Mouse (Mus musculus) adrenal gland, adult (tissue): ENCODE measurements around the gene Taf1c.

ENCODE experiments used
- DNase-seq, 2 experiments: peaks; one replicate each; pipeline ENCODE4 v3.0.0; 2022 to 2023; ENCODE audit warnings: low spot score in 1 of 2; ENCODE audit not compliant: inconsistent age in 2 of 2

Gene Taf1c

DNA sequence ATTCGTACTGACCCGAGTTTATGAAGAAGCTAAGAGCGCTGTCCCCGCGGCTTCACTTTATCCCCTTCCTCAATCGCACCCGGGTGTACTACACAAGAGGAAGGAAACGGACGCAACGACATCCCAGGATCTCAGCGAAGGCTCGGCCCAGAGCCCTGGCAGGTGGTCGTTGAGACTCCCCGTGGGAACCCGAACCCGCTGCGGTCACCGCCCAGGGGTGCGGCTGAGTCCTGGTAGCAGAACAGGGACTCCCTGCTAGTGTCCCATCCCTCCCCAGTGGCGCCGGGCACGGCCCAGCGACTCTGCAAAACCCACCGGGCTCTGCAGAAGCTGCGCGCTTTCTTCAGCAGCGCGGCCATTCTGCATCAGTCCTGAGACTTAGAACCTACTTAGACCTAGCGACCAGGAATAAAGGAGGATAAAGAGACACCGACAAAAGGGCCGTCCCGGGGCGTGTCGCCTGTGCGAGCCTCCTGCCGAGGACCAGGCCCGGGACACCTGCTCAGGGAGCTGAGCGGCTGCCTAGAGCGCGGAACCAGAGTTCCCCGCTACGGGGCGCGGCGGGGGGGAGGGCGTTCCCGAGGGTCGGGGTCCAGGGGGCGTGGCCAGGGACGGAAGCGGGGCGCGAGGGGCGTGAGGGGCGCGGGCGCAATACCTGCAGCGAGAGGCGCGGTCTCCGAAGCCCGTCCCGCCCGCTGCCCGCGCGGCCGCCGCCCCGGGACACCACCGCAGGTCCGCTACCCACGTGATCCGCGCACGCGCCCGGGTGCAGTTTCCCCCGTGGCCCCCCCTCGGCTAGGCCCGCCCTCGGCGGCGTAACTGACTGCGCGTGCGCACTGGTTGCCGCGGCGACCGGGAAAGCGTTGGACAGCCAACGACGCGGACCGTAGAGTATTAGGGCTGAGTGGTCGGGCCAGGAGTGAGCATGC, 30.3 kb downstream of the Taf1c start, which contains the start of the genes Hsdl1 and Dnaaf1:
Gene Hsdl1, minus strand, starts transcription at position 747 of the 929 bp plus-strand sequence.
Gene Dnaaf1, plus strand, starts transcription at position 799 of the 929 bp plus-strand sequence.
- DNase-seq = peak; percentile 97 to 99

DNA sequence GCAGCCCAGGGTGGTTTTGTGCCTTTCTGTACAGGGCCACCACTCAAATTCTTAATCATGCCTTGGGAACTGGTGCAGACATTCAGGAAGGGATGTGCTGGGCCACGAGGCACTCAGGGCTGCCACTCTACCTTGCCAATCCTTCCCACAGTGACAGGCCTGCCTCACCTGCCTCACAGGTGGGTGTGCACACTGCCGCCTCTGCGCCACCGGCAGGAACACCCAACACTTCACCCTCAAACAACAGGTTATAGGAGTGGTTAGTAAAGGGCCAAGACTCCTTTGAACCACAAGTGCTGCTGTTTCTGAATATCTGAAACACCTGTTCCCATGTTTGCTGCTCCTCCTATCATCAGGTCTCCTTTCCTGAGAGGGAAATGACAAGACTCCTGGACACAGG, 32.6 kb downstream of the Taf1c start:
- no peak for DNase-seq

DNA sequence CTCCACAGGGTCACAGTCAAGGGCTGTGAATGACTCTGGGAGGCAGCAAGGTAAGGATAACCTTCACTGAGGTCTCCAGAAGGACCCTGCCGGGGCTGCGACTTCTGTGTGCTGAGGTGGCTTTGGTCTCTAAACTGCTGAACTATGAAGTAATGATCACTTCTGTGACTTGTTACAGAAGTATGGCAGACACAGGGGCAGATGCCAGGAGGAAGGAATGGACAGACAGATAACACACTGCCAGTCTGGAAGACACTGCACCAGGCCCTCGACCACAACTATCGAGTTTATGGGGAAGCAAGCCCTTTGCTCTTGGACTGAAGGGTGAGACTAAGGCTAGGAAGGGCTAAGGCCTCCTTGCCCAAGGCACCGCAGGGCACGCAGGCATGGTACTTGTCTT, 33.9 kb downstream of the Taf1c start:
- DNase-seq = peak in 1 of 2 experiments; percentile 51

DNA sequence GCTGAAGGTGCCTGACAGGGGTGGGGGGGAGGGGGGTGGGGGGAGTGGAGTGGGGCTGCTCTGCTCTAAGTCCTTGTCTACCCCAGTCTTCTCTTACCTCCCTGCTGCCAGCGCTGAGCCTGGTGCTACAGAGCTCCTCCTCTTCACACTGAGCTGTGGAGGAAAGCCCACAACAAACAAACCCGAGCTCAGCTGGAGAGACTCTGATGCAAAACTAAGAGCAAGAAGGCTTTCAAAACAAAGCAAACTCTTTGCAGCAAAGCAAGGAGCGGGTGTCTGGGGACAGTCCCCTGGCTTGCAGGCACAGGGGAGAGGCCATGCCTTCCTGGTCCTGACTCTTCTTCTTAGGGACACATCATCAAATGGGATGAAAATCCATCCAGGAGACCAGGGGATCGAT, 35.1 kb downstream of the Taf1c start:
- no peak for DNase-seq

DNA sequence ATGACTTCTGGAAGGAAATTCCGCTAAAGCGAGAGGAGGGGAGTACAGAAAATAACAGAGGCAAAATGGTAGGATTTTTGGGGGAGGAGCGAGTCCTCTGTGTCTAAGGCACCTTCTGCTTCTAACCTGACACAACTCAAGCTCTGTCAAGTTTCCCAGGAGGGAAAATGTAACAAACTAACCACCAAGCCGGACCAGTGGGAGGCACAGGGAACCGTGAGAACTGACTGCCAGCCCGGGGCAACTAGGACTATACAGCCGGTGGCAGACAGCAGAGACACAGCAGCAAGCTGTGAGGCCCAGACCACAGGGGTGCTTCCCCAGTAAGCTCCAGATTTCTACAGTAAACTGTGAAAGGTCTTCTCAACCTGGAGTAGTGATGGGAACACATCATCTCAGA, 36.1 kb downstream of the Taf1c start:
- no peak for DNase-seq

DNA sequence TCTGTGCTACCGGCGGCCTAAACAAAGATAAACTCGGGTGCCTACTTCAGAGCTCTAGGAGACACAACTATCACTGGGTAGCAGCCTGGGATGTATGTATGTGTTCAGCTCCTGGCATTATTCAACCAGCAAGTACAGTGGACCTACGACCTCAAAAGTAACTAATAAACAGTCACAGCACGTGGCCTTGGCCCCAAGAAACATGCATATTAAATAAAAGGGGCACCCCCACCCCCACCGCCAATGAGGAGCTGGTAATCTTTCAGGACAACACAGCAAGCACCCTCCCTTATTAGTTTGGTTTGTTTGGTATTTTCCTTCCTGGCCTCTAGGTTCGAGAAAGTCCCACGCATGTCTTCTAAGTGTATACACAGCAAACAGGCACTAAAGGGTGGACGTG, 36.8 kb downstream of the Taf1c start:
- no peak for DNase-seq

DNA sequence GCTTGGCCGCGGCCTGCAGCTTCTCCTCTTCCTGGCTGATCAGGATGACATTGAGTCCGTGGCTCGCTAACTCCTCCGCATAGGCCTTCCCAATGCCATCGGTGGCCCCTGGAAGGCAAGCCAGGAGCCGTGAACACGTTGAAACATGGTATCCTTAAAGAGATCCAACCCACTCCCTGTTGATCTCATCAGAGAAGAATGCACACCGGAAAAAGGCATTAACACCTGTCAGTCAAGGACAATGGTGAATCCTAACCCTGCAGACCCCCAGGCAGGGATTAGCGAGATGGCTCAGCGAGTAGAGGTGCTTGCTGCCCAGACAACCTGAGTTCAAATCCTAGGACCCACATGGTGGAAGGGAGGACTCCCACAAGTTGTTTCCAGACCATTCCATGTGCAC, 38.7 kb downstream of the Taf1c start:
- no peak for DNase-seq

DNA sequence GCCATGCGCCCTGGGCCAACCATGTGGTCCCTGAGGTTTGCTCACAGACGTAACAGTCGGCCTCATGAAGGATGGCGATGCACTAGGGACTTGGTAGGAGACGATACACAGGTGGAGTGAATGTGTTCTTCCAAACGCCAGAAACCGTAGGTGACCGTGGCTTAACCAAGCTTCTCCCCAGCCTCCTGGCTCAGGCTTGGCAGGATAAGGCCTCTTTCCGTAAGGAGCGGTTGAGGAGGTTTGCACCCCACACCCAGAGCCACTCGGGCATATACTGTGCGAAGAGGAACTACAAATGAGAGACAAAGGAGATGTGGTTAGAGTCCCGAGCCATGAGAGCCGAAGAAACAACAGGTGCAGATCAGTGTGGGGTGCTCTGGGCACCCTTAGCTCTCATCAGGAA, 41.2 kb downstream of the Taf1c start:
- DNase-seq = no peak

DNA sequence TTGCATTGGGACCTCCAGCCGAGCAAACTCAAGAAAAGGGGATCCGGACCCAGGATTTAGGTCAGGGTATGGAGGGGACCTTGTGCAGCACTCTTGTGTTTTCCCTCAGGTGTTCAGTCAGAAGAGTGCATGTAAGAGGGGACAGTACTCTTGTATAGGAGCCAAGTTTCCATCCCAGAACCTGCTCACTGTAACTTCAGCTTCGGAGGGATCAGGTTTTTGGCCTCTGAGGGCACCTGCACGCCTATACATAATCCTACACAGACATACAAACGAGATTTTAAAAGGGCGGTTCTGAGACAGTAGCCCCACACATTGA, 45.7 kb downstream of the Taf1c start:
- no peak for DNase-seq

DNA sequence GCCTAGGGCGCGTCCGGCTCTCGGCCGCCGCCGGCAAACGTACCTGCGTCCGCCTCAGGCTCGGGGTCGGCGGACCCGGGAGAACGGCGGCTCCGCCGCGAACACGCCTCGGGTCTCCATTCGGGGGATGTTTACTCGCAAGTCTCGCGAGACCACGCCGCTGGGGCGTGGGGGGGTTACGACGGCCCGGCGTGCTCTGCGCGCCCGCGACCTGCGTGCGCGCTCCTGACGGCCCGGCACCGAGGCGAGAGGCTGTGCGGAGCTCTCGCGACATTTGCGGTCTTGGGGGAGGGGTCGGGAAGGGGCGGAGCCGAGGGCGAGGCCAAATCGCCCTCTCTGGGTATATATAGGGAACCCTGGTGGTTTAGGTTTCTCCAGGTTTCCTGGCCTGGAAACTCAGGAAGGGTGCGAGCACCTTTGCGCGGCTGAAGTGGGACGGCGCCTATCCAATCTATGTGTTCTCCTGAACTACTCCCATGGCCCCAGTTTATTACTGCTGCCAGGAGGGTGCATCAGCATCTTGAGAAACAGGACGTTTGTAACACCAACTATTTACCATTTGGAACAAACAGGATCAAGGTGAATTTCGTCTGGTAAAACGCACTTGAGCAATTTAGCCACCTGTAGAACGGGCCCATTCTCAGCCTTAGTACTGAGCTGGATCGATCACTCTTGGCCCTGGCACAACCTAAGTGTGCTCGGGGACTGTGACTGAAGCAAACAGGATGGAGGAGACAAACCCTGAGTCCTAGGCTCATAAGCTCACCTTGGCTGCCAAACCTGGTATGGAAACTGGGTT, 46.2 kb downstream of the Taf1c start, which contains the start of gene Mbtps1:
Gene Mbtps1, minus strand, starts transcription at position 133 of the 799 bp plus-strand sequence.
- DNase-seq = peak; percentile 99 to 100

DNA sequence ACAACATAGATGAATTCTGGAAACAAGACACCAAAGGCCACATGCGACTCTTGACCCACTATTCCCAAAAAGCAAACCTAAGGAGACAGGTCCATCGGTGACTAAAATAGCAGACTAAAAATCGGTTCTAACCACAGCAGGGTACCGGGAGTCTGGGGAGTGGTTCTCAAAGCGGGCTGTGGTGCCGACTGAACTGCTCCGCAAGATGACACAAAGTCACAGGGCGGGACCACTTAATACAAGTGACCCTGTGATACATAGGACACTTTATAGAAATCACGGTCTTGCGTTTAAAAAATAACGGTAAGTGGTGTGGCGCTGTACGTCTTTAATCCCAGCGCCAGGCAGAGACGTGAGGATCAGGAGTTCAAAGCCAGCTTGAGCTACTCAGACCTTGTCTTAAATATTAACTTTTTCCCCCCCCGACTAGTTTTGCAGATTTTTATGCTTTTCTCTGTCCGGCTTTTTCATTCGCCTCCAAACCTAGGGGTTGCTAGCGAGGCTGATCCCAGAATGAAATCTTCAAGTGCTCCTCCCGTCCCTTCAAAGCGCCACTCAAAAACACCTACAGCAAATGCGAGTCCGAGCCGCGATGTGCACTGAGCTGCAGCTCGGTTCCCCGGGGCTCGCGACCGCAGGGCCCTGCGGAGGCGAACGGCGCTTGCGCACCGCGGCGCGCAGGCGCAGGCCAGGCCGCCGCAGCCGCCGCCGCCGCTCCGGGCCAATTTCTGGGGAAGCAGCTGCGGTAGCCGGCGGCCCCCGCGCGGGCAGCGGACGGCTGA, 47.0 kb downstream of the Taf1c start:
- peak in 1 of 2 experiments; percentile 65 for DNase-seq

DNA sequence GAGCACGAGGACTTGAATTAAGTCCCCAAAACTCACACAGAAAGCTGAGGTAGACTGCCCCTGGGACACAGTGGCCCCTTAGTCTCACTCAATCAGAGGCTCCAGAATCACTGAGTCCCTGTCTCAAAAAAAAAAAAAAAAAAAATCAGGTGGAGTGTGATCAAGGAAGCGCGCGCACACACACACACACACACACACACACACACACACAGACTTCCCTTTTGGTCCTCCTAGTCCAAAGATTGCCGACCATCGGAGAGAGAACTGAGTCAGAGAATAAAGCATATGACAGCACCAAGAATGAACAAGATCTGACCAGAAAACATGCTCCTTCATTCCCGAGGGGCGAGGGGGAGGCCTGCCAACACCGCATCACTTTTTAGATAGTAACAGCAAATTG, 47.9 kb downstream of the Taf1c start:
- DNase-seq = no peak

DNA sequence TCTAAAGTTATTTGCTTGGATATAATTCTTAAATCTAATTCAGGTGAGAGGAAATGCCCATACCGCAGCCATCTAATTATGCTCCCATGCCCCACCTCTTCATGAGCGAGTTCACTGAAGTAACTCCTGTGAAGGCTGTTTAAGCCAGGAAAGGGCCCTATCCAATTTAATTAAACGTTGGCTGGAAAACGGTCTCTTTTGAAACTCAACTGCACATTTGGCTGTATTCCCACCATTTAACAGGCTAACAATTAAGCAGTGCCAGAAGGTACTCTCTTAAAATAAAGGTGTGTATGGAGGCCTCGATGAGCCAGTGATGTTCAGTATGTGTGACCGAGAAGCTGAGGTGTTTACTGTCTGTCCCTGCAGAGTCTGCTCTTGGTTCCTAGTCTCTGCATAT, 49.2 kb downstream of the Taf1c start:
- DNase-seq = no peak

DNA sequence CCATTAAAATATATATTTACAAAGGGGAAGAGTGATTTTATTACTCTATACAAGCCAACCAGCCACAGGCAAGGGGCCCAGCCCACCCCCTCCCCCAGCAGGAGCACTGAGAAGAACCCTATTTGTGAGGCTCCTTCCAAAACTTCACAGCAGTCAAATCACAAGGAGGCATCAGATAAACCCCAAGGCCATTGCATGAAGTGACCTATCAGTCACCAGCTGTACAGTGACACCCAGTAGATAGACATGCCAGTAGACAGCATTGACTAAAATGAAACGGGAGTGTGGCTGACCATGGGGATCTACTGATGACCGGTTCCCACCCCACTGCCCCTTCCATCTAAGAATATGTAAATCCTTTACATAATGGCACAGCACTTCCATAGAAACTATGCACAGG, 52.1 kb downstream of the Taf1c start:
- peak in 1 of 2 experiments; percentile 57 for DNase-seq

DNA sequence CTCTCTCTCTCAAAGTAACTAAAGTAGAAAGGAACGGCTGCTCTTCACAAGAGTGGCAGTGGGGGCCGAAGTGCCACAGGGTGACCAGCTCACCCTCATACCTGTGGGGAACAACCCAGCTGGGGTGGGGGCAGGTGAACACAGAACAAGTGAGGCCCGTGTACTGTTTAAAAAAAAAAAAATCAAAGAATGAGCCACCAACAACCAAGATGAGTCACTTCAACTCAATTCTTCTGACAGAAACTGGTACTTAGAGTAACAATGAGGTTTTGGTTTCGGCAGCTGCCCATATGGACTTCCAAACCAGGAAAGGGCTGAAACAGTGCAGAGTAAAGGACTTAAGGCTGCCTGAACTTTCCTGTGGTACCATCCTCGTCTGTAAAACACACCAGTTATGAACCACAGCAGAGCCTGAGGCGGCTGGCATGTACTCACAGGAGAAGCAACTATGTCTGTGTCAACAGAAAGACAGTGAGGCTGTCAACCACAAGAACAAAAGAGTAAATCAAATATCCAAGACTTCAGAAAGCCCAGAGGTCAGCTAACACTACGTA, 56.4 kb downstream of the Taf1c start:
- peak in 1 of 2 experiments; percentile 51 for DNase-seq
